Mouse (Mus musculus) lung, postnatal 14 days (tissue): ENCODE results near the gene Zfpl1.
A peak's percentile ranks its signal among the peaks of the same experiment; 100 is the strongest.
"Not testable (repeated sequence)": the region's sequence is repeated elsewhere in the genome, so short reads cannot be mapped to it uniquely, and the experiment has no call there.

Experiments used
- DNase-seq: peaks from one replicate; pipeline ENCODE4 v3.0.0; 2021

Gene Zfpl1

DNA sequence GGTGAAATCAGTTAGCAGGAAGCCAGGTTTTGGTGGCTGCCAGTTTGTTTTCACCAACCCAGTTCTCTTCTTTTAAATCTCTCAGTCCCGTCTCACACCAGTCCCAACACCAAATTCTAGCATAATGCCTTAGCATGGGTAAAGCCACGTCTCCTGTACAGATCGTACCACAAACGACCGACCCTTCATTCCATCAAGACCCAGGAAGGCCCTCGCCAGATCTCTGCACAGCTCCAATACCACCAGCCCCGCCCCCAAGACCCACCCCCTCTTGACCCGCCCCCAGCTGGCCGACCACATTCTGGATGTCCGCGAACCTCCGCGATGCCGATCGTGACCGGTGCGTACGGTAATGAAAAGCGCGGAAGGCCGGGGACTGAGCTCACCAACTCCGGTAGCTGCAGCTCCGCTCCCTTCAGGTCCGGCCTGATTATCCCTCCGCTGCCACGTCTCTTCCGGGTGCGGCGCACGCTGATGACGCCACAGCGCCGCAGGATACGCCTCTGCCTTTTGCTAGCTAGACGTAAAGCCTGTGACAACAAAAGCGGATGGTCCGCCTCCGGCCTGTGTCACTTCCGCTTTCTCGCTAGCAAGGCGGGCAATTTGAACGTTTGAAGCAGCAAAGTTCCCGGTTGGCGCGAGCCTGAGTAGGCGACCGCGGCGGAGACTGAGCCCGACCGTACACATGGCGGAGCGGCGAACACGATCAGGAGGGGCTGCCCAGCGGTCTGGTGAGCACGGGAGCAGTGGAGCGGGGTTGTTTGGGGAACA is at the start of gene Zfpl1, which contains the start of gene Cdca5:
Zfpl1 (minus strand) TSS at position 479 of the 771 bp plus-strand sequence.
Cdca5 (plus strand) TSS at position 506 of the 771 bp plus-strand sequence.
- DNase-seq = peak; percentile 95

- DNase-seq = not testable (repeated sequence)
Measured at GRCm38 (mm10) chr19:6133197-6133596, 48.4 kb upstream of the Zfpl1 start.

- DNase-seq = no peak
Measured at GRCm38 (mm10) chr19:6132171-6132827, 47.5 kb upstream of the Zfpl1 start.

- not testable (repeated sequence) for DNase-seq
Measured at GRCm38 (mm10) chr19:6130414-6131128, 45.8 kb upstream of the Zfpl1 start.

DNA sequence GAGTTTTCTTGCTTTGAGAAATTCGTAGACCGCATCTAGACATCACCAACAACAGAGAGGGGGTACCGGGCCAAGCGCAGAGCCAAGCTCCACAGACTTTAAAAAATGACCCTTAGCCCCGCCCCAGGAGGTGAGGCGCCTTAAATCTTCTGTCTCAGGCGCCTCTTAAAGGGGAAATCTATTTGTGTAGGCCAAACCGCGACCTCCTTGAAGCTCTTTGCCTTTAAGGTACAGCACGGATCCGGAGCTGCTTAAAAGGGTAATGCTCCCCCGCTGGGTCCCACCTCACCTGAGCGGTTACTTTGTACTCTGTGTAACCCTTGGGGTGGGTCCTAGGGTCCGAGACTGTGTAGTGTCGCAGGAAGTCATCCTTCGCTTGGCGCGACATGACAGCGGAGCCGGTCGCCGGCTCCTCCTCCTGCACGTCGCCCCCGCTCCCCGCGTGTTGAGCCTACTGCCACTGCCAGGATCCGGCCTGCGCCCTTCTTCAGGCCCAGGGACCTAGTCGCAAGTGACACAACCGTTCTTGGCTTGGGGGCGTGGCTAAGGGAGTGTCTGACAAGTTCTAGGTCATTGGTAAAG is 43.1 kb upstream of the Zfpl1 start, which contains the start of gene Snx15:
Snx15 (minus strand) TSS at position 545 of the 582 bp plus-strand sequence.
- peak; percentile 97 for DNase-seq

GRCm38 (mm10) chr19:6126789-6127580 is 42.2 kb upstream of the Zfpl1 start:
- DNase-seq = no peak

DNA sequence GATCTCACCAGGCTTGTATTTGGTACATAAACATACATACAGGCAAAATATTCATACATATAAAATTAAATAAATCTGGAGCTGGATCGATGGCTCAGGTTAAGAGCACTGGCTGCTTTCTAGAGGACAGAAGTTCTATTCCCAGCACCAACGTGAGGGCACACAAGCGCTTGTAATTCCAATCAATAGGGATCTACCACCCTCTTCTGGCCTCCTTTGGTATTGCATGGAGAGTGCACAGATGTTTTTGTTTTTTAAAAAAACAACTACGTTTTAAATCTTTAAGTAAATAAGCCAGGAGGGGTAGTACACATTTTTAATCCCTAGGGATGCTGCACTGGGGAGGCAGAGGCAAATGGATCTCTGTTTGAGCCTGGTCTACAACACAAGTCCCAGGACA is 41.5 kb upstream of the Zfpl1 start:
- peak; percentile 74 for DNase-seq

GRCm38 (mm10) chr19:6124898-6125297 is 40.1 kb upstream of the Zfpl1 start:
- no peak for DNase-seq

GRCm38 (mm10) chr19:6123330-6123729 is 38.6 kb upstream of the Zfpl1 start:
- DNase-seq = no peak

GRCm38 (mm10) chr19:6121761-6122160 is 37.0 kb upstream of the Zfpl1 start:
- DNase-seq = no peak

- DNase-seq = no peak
Measured at GRCm38 (mm10) chr19:6118677-6119185, 34.0 kb upstream of the Zfpl1 start.

DNA sequence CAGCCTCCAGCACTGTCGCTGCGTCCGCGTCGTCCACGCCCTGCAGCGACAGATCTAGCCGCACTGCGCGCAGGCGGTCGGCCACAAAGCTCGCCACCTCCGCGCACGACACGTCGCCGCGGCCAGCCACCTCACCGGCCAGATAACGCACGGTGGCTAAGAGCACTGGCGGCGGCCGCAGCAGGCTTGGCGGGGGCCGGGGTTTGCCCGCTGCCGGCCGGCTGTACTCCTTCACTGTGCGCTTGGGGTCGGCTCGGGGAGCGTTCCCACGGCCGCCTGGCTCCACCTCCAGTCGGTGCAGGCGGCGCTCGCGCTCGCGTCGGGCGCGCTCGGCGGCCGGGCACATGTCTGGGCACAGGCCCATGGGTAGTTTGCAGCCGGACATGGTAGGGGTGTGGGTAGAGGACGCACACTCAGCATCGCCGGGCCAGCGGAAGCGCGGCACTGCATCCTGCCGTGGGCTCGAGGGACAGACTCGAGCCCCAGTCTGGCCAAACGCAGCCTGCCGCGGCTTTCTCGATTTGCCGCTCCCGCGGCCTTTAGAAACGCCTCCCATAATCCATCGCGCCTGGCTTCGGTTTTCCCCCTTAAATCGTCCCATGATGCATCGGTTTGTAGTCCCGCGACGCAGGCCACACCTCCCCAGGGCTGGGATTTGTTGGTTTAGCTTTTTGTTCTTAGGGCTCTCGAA is 33.4 kb upstream of the Zfpl1 start, which contains the start of gene Sac3d1:
Sac3d1 (minus strand) TSS at position 665 of the 691 bp plus-strand sequence.
- peak; percentile 86 for DNase-seq

- no peak for DNase-seq
Measured at GRCm38 (mm10) chr19:6117346-6117985, 32.7 kb upstream of the Zfpl1 start.

GRCm38 (mm10) chr19:6116113-6116850 is 31.5 kb upstream of the Zfpl1 start:
- DNase-seq = no peak

- no peak for DNase-seq
Measured at GRCm38 (mm10) chr19:6113116-6113515, 28.4 kb upstream of the Zfpl1 start.

GRCm38 (mm10) chr19:6105586-6105985 is 20.8 kb upstream of the Zfpl1 start, which contains the start of gene Naaladl1:
Naaladl1 (plus strand) TSS chr19:6105782.
- no peak for DNase-seq

DNA sequence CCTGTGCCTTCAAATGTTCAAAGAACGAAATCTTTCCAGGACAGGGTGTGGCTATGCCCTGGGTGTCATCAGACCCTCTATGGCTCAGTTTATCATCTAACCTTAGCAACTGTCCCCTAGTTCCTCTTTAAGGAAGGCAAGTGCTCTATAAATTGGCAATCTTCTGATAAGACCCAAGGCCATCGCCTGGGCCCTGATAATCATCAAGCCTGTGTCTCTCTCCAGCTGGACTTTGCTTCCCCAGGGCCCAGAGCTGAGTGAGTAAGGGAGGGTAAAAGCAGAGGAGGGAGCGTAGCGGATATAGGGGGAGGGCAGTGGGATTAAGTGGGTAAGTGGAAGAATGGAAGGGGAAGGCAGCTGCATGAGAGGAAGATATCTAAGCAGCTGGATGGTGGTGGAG is 19.7 kb upstream of the Zfpl1 start:
- no peak for DNase-seq

- DNase-seq = no peak
Measured at GRCm38 (mm10) chr19:6102169-6102853, 17.6 kb upstream of the Zfpl1 start.

DNA sequence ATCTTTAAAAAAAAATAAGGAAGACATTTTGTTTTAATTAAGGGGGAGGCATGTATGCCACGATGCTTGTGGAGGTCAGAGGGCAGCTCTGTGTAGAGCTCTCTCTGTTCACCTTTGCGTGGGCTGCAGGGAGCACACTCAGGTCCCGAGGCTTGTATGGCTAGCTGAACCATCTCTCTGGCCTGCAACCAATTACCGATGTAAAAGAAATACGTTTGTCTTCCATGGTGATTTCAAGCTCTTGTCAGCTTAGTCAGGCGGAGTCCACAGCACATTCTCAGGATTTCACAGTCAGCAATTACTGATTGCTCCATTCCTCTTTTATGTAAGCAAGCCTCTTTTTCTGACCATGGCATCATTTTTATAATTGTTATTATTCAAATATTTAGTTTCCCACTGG is 16.4 kb upstream of the Zfpl1 start:
- no peak for DNase-seq
